Mouse (Mus musculus): Measurements from ENCODE around the gene Gm20388. TPM values are rescaled to one million over a fixed set of nuclear protein-coding genes. Genes with fewer than 3 reads are reported as not detected.

Gene Gm20388
- polyA plus RNA-seq, 1 experiment from 2014 or later = 7.4 TPM

DNA sequence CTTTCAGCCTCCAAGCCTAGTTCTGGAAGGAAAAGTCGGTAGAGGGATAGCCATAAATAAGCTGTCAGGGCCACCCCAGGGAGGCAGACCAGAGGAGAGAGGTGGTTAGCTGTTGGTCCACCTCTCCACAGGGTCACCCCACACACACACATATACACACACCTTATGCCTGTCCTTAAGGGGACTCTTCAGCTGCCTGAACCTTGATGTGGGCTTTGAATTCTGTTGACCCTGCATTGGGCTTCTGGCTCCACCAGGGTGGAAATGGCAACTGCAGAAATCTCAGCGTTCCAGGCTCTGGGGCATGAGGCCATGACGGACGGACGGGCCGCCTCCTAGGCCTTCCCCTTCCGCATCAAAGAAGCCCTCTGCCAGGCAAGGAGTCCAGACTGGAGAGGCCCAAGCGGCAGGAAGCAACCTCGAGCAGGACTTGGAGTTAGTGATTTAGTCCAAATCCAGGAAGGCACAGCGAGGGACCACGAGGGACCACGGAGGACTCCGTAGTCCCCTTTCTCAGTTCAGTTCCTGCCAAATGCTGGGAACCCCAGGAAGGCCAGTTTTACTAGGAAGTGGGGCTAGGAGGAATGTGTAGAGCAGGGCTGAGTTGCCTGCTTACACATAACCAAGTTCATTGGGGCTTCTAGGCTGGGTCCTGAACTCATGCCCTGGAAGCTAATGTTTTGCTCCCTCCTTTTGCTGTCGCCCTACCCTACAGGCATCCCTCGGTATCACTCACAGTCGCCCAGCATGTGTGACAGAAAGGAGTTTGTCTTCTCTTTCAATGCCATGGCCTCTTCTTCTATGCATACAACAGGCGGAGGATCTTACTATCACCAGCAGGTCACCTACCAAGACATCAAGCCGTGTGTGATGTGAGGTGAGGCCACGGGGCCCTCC, 1175.6 kb downstream of the Gm20388 start:
- Histone ChIP-seq H3K4me1 (peaks cover 47% of the 10 kb centered on the region), H3K4me3 (replicated peaks) (no peak overlapping the region), H3K36me3 (no peaks in the 10 kb centered on the region), H3K9ac (no peak overlapping the region), H3K27ac (no peak overlapping the region), H3K27me3 (peaks cover 100% of the 10 kb centered on the region), H3K4me2 (no peak overlapping the region), H3K9me3 (replicated peaks) (no peaks in the 10 kb centered on the region)
- WGBS = 25% methylated on average over 19 of the region's 19 CpGs
- ATAC-seq (replicated peaks; ENCODE audit: low FRiP score) = no peak

GRCm38 (mm10) chr8:121088281-121088680, 1177.6 kb downstream of the Gm20388 start:
- Histone ChIP-seq H3K36me3 (no peaks in the 10 kb centered on the region), H3K4me1 (peaks cover 42% of the 10 kb centered on the region), H3K9ac (no peak overlapping the region), H3K4me3 (replicated peaks) (no peak overlapping the region), H3K9me3 (replicated peaks) (no peaks in the 10 kb centered on the region), H3K4me2 (no peak overlapping the region), H3K27me3 (peaks cover 100% of the 10 kb centered on the region), H3K27ac (no peak overlapping the region)
- ATAC-seq (replicated peaks; ENCODE audit: low FRiP score) = no peak
- 8% methylated on average over 8 of the region's 8 CpGs for WGBS

DNA sequence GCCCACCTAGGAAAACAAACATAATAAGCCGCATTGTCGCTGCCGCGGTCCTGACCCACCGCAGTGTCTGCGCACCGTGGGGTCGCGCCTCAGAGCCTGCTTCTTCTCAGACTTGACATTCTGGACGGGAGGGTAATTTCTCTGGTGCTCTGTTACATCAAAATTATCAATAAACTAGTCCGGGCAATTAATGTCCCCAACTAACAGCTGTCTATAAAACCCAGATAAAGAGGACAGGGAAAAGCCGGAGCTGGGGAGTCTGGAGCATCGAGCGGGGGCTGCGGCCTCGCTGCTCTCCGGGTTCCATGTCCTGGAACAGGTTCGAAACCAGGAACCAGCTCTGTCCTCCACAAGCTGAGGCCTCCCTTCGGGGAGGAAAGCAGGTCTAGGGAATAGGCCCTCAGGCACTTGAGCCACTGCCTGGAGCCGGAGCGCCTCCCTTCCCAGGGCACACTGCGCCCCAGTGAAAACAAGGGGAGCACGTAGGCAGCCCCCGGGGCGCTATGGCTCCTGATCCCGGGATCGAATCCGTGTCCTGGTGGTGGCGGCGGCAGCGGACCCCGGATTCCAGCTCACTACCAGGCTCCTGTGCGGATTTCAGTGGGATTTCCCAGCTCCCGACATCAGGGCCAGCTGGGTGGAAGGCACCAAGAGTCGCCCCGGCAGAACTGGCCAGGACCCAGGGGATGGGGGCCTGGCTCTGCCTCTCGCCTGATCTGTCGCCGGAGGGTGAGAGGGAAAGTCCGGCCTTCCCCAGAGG, 1178.4 kb downstream of the Gm20388 start:
- Histone ChIP-seq H3K9me3 (replicated peaks) (no peaks in the 10 kb centered on the region), H3K27ac (no peak overlapping the region), H3K36me3 (no peaks in the 10 kb centered on the region), H3K4me1 (peaks cover 34% of the 10 kb centered on the region), H3K27me3 (peaks cover 100% of the 10 kb centered on the region), H3K4me2 (no peak overlapping the region), H3K9ac (no peak overlapping the region), H3K4me3 (replicated peaks) (no peak overlapping the region)
- WGBS = 2% methylated on average over 40 of the region's 40 CpGs
- ATAC-seq (replicated peaks; ENCODE audit: low FRiP score) = no peak

DNA sequence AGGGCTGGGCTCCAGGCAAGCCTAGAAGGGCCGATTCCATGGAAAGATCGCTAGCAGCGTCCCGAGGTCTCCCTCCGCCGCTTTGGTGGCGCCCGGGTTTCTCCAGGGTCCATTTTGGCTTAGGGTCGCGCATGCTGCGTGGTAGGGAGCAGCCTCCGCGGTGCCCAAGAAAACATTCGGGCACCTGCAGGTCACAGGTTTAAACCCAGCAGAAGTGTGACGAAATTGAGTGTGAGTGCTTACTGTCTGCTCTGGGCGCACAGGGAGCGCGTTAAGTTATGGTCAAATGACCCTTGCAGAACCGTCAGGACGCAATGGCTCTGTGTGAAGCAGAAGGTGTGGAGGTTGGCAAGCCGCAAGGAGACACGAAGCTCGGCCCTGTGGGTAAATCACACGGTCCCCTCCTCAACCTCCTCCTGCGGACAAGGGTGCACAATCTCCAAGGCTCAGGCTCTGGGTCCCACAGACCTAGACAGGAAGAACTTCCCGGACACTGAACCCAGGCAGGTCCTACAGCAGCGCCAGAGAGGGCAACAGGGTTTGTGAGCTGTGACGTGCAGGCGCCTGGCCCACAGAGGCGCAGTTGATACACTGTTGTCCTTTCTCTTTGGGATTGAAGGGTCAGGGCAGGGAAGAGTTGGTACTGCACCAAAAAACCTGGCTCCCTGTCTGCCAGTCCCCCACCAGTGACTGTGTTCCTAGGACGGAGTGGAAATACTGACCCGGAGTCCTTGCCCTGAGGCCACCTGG, 1179.2 kb downstream of the Gm20388 start:
- Histone ChIP-seq H3K27me3 (peaks cover 99% of the 10 kb centered on the region), H3K9ac (no peak overlapping the region), H3K4me2 (no peak overlapping the region), H3K4me3 (replicated peaks) (no peak overlapping the region), H3K36me3 (no peaks in the 10 kb centered on the region), H3K4me1 (peaks cover 26% of the 10 kb centered on the region), H3K27ac (no peak overlapping the region), H3K9me3 (replicated peaks) (no peaks in the 10 kb centered on the region)
- ATAC-seq (replicated peaks; ENCODE audit: low FRiP score) = no peak
- WGBS = 7% methylated on average over 32 of the region's 32 CpGs

DNA sequence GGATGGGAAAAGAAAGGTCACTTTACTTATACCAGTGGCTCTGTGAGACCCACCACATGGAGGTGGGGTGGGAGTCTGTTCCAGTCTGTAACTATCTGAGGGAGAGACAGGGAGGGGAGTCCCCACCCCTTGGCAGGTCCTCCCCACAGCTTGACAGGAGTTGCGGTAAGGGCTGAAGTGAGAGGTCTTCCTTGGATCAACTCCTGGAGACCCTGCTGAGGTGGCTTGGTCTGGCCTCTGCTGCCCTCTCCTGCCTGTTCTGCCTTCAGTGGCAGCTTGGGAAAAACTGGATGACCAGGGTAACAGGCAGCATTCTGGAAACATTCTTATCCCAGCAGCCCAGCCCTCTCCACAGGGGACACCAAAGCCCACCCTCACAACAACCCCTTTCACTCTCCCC, 1180.1 kb downstream of the Gm20388 start:
- H3K9me3 ChIP-seq (replicated peaks) = no peaks in the 10 kb centered on the region
- no peak overlapping the region for H3K27ac ChIP-seq
- no peak overlapping the region for H3K9ac ChIP-seq
- H3K4me1 ChIP-seq = peaks cover 22% of the 10 kb centered on the region
- WGBS = 6% methylated on average over 1 of the region's 1 CpGs
- H3K36me3 ChIP-seq = no peaks in the 10 kb centered on the region
- H3K4me2 ChIP-seq = no peak overlapping the region
- no peak for ATAC-seq (replicated peaks; ENCODE audit: low FRiP score)
- H3K27me3 ChIP-seq = peaks cover 95% of the 10 kb centered on the region
- no peak overlapping the region for H3K4me3 ChIP-seq (replicated peaks)

- Histone ChIP-seq H3K9ac (no peak overlapping the region), H3K4me2 (no peak overlapping the region), H3K27me3 (peaks cover 81% of the 10 kb centered on the region), H3K9me3 (replicated peaks) (no peaks in the 10 kb centered on the region), H3K27ac (no peak overlapping the region), H3K4me1 (peaks cover 22% of the 10 kb centered on the region), H3K4me3 (replicated peaks) (no peak overlapping the region), H3K36me3 (peaks cover 7% of the 10 kb centered on the region)
- 26% methylated on average over 6 of the region's 6 CpGs for WGBS
- 0 out of 2 replicates have a peak, but pooled peaks have one; percentile 10 for ATAC-seq (replicated peaks; ENCODE audit: low FRiP score)
These were observed 1181.5 kb downstream of the Gm20388 start for GRCm38 (mm10) chr8:121092141-121092540.

DNA sequence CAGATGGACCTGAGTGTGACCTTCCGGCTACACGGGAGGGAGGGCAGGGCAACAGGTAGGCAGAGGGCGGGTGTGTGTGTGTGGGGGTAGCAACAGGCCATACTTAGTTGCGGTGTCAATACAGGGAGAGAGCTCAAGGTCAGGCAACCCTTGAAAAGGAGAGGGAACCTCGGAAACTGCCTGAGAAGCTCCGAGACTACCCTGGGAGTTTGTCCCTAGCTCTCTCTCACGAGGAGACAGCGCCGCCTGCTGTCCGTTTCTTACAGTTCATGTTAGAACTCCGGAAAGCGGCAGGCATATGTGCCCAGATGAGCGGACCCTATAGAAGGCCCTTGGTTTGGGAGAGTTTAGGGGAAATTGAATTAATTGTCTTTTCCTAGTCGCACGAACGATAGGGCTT, 1182.0 kb downstream of the Gm20388 start:
- Histone ChIP-seq H3K36me3 (peaks cover 12% of the 10 kb centered on the region), H3K4me1 (peaks cover 22% of the 10 kb centered on the region), H3K27me3 (peaks cover 76% of the 10 kb centered on the region), H3K27ac (no peak overlapping the region), H3K4me3 (replicated peaks) (no peak overlapping the region), H3K9me3 (replicated peaks) (no peaks in the 10 kb centered on the region), H3K9ac (no peak overlapping the region), H3K4me2 (no peak overlapping the region)
- 3% methylated on average over 16 of the region's 16 CpGs for WGBS
- ATAC-seq (replicated peaks; ENCODE audit: low FRiP score) = 0 out of 2 replicates have a peak, but pooled peaks have one; percentile 17

DNA sequence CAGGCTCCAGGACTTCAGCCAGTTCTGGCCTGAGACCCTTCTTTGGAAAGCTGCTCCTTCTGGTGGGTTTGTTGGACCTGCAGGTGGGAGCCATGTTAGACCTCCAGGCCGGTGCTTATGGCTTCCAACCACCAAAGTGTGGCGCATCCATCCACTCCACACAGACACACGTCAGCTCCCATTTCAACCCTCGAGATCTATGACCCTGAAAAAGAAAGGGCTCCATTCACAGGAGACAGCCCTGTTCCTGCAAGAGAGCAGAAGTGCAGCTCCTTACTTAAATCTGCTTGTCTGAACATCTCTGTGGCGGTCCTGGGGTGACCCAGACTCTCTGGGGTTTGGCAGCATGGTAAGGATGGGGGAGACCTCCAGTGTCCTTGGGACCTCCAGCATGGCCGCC, 1182.9 kb downstream of the Gm20388 start:
- WGBS = 56% methylated on average over 6 of the region's 6 CpGs
- Histone ChIP-seq H3K9me3 (replicated peaks) (no peaks in the 10 kb centered on the region), H3K4me2 (no peak overlapping the region), H3K4me3 (replicated peaks) (no peak overlapping the region), H3K27me3 (peaks cover 68% of the 10 kb centered on the region), H3K27ac (no peak overlapping the region), H3K36me3 (peaks cover 21% of the 10 kb centered on the region), H3K4me1 (peaks cover 22% of the 10 kb centered on the region), H3K9ac (no peak overlapping the region)
- no peak for ATAC-seq (replicated peaks; ENCODE audit: low FRiP score)

DNA sequence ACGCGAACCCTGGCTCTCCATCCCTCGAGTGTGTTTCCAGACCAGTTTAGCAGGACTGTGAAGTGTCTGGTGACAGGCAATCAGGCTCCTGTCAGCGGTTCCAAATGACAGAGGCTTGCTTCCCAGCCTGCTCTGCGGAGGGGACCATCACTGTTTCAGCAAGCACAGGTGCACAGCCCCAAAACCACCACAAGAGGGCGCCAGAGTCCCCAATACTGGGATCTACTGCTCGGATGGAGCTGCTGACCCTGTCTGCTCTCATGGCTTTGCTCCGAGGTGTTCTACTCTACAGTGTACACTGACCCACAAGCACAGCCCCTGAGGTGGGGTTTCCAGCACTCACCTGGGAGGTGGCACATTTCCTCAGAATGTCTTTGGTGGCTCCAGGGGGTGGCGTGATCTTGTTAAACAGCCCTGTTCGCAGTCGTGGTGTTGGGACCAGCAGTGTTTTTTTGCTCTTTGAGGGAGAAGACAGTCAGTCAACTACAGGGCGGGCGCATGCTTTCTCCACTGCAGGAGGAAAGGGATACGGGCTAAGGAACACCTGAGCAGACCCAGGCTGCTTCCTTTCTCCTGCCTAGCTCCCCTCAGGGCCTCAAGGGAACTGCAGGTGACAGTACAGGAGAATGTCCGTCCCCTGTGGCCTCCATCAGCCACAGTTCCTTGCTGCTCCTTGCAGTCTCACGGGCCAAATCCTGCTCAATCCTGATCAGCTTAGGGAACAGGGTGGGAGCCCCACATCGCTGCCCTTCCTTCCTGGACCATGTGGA, 1193.6 kb downstream of the Gm20388 start:
- 0 out of 2 replicates have a peak, but pooled peaks have one; percentile 20 for ATAC-seq (replicated peaks; ENCODE audit: low FRiP score)
- Histone ChIP-seq H3K9ac (no peak overlapping the region), H3K27ac (no peak overlapping the region), H3K27me3 (no peaks in the 10 kb centered on the region), H3K4me3 (replicated peaks) (no peak overlapping the region), H3K4me1 (peaks cover 19% of the 10 kb centered on the region), H3K9me3 (replicated peaks) (no peaks in the 10 kb centered on the region), H3K36me3 (peaks cover 68% of the 10 kb centered on the region), H3K4me2 (no peak overlapping the region)
- 50% methylated on average over 17 of the region's 17 CpGs for WGBS

GRCm38 (mm10) chr8:121107668-121108656, 1197.3 kb downstream of the Gm20388 start, which contains the start of gene Mthfsd:
Gene Mthfsd (minus strand): TSS chr8:121108392.
- Histone ChIP-seq H3K9ac (peak within 1 kb of the TSS; percentile 85), H3K27ac (peak within 1 kb of the TSS; percentile 79), H3K9me3 (replicated peaks) (no peaks in the 10 kb centered on the region), H3K4me3 (replicated peaks) (peak within 1 kb of the TSS; percentile 81), H3K4me1 (peaks cover 21% of the 10 kb centered on the region), H3K4me2 (peak within 1 kb of the TSS; percentile 88), H3K27me3 (peaks cover 13% of the 10 kb centered on the region), H3K36me3 (peaks cover 32% of the 10 kb centered on the region)
- peak; percentile 87 for ATAC-seq (replicated peaks; ENCODE audit: low FRiP score)
- 1% methylated on average over 75 of the region's 75 CpGs for WGBS
